Mouse (Mus musculus) Muller cell, postnatal 12 days (primary cell): ENCODE data around the gene Tpcn1.

ENCODE experiments used
- DNase-seq: peaks from one replicate; pipeline ENCODE4 v3.0.0-alpha.2; 2015; ENCODE audit errors: inconsistent ontology term

Tpcn1 gene

GRCm38 (mm10) chr5:120609246-120609775 is 20.8 kb upstream of the Tpcn1 start:
- DNase-seq = no peak

- no peak for DNase-seq
Observed at GRCm38 (mm10) chr5:120607335-120607734, 18.9 kb upstream of the Tpcn1 start.

DNA sequence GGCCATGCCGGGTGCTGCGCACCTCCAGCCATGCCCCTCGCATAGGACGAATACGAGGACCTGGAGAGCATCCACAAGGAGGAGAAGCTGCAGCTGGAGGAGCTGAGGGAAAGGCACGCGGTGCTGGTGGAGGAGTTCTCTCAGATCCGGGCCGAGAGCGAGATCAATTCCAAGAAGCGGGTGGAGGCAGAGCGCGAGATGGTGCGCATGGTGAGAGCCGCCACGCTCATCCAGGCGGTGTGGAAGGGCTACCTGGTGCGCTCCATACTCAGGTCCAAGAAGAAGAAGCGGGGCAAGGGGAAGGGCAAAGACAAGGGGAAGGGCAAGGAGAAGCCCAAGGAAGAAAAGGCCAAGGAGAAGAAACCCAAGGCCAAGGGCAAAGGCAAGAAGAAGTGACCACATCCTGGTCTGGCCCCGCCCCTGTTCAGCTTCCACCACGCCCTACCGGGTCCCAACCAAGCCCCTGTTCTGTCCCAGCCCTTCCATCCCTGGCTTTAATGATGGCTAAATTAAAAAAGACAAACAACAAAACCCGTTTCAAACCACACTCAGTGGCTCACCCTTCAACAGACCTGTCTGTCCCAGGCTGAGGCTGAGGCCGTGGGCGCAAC is 18.2 kb upstream of the Tpcn1 start:
- no peak for DNase-seq

GRCm38 (mm10) chr5:120605688-120606087 is 17.2 kb upstream of the Tpcn1 start:
- DNase-seq = peak; percentile 86

DNA sequence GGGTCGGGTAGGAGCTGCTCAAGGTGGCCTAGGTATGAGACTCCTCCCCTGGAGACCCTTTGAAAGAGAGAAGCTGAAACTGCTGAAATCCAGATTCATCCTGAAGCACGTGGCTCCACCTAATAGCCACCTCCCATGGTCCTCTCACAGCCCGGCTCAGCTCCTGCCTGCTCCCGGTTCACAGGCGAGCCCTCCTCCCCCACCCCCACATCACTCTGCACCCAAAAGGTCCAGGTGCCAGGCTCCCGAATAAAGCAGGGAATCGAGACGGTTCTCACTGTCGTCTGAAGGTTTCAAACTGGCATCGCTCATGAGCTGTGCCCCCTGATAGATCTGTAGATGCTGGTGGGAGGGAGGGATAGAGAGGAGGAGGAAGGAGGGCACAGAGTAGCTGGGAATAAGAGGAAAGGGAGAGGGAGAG is 16.8 kb upstream of the Tpcn1 start:
- peak; percentile 54 for DNase-seq

GRCm38 (mm10) chr5:120604839-120605238 is 16.4 kb upstream of the Tpcn1 start:
- DNase-seq = peak; percentile 58

GRCm38 (mm10) chr5:120603515-120603914 is 15.0 kb upstream of the Tpcn1 start:
- no peak for DNase-seq

DNA sequence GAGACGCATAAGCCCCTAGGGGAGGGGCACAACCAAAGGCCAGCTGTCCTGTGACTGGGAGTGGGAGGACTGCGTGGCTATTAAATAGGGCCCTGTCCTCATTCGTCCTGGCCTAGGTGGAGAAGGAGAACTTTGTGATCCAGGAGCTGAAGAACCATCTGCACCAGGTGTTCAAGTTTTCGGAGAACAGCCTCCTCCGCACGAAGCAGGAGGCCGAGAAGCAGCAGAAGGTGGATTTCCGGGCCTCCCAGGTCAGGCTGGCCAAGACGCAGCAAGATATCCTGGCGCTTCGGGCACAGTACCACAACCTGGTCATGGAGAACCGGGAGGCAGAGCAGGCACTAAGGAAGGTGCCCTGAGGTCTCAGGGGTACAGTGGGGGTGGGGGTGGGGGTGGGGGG is 13.7 kb upstream of the Tpcn1 start:
- DNase-seq = no peak

GRCm38 (mm10) chr5:120600946-120601668 is 12.6 kb upstream of the Tpcn1 start:
- peak; percentile 54 for DNase-seq

DNA sequence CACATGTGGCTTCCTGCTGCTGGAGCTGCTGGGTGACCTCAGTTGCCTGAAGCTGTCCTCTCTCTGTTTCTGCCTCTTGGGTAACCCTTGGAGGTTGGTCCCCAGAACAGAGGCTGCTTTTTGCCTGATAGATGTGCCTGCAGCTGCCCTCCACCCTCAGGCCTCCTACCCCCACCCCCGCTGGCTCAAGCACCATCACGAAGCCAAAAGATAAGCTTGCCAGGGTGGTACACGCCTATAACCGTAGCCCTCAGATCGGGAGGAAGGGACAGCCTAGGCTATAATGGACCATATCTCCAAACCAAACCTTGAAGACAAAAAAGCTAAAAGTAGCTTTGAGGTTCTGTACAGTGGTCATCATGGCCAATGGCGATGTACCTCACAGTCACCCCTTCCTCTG is 11.2 kb upstream of the Tpcn1 start:
- no peak for DNase-seq

- DNase-seq = no peak
Observed at GRCm38 (mm10) chr5:120594485-120594884, 6.0 kb upstream of the Tpcn1 start.

- no peak for DNase-seq
Observed at GRCm38 (mm10) chr5:120592141-120592540, 3.7 kb upstream of the Tpcn1 start.

GRCm38 (mm10) chr5:120590356-120591010 is 2.0 kb upstream of the Tpcn1 start:
- no peak for DNase-seq

DNA sequence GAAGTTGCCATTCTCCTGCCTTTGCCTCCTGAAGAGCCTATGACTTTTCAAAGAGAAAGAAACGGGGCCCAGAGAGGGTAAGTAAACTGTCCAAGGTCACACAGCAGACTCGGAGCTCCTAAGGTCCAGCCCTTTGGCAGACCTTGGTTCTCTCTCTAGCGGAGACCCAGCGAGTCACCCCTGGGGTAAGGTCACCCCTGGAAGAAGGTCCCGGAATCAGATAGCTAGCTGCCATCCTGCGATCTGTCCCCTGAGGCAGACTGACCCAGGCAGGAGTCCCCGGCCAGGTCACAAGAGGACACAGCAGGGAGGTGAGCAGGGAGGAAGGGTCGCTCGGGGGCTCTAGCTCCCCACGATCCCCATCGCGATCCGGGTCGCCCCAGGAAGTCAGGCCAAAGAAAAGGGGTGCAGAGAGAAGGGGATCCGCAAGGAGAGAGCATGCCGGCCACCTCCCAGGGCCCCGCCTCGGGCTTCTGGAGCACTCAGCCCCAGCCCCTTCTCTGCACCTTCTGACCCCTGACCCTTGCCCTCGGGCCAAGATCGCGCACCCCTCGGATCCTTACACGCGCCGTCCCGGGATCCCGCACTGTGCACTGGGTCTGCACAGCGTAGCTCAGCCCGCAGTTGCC is 419 bp downstream of the Tpcn1 start:
- no peak for DNase-seq

DNA sequence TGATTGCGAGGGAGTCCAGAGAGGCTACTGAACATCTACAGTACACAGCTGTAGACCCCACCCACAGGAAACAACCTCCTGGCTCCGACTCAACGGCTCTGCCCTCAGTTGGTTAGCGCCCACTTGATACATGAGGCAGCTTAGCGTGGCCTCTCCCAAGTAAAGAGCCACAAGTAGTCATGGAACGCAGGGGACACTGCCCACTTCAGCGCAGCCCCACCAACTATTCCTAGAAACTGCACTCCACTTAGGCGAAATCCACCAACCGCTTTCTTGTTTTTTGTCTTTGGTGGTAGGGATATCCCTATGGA is 902 bp downstream of the Tpcn1 start:
- DNase-seq = no peak

- DNase-seq = no peak
Observed at GRCm38 (mm10) chr5:120586741-120587615, 1.5 kb downstream of the Tpcn1 start.

DNA sequence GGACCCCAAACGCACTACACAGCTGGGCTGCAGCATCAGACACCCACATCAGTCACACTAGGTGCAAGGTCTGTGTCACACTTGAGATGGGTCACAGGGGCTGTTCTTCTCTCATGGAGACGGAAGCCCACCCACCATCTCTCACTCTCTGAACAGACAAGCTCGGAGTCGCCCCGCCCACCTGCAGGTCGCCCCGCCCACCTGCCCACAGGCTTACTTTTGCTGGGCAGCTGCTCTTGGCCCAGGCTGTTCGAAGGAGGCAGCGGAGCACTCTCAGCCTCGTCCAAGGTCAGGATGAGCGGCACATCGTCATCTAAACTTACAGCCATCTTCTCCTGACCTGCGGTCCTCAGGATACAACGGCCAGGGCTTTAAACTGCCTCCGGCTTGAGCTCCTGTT is 3.5 kb downstream of the Tpcn1 start:
- DNase-seq = no peak

DNA sequence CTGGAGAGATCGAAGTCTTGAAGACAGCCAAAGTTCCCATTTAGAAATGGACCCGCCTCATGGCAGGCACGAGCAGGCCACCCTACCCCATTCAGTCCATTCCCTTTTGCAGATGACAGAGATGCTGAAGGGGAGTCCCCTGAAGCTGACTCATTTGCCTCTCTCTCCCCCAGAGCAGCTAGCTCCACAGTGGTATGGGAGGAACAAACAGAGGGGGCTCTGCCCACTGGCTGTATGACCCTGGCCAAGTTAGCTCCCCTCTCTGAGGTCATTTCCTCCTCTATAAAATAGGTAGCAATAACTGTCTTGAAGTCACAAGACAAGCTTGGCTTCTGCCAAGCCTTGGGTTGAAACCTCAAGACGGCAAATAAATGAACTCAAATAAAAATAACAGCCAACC is 5.0 kb downstream of the Tpcn1 start:
- no peak for DNase-seq

DNA sequence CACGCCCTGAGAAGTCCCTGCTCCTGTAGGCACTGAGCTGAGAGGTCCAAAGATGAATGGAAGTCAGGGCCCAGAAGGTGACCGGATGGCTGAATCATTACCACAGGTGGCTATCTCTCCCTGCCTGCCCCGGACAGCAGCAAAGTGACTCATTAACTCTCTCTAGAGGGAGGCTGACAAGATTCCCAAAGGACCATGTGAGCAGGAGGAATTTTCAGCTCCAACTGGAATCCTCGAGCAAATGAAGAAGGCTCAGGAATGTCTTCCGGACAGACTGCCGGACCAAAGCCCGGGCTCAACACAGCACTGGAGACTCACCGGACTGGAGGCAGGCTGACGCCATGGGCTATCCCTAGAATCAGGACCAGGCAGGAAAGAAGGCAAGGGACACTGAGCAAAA is 6.5 kb downstream of the Tpcn1 start:
- DNase-seq = no peak

DNA sequence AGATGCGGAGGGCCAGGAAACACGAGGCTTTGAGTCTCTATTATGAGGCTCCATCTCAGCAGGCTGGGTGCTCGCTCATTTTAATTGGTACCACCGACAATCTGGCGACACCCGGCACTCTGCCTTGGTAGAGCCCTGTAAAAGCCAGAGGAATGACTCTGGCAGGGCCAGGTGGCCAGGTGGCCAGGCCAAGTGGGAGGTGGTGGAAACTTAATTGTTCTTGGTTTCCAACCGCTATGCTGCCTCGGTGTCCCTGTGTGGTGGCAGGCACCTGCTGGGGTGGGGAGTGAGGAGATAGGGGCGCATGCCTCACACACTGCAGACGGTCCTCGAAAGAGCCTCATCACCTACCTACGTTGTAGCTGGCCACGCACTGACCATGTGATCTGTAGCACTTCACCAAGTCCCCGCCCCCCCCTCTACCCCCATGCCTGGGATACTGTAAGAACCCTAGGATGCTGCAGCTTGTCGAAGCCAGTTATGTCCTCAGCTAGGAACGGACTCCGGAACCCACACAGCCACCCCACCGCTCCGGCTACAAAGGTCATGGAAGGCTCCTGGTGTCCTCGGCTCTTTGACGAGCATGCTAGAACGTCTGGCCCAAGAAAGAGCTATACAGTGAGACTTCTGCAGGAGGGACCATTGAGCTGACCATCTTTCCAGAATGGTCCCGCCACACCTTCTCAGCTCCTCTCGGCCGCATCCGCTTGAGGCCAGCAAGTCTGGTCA is 8.4 kb downstream of the Tpcn1 start:
- no peak for DNase-seq
